Mouse (Mus musculus) neural tube, embryonic 11.5 days (tissue): ENCODE measurements around the gene Hint3. TPM values are rescaled to one million over a fixed set of nuclear protein-coding genes. Genes with fewer than 3 reads are reported as not detected.

Source experiments
- ATAC-seq: fragments of 200-750 bp; cut with Nextera tagmentation; 2 replicates; pipeline ENCODE4 v1.8.0; 2017; ENCODE audit warnings: moderate number of reproducible peaks, mild to moderate bottlenecking, moderate TSS enrichment, moderate library complexity; ENCODE audit not compliant: insufficient read depth, low FRiP score, low TSS enrichment
- DNase-seq: peaks from one replicate; pipeline ENCODE4 v3.0.0-alpha.2; 2015; ENCODE audit warnings: low spot score
- H3K27ac ChIP-seq: fragments of 300-500 bp; sonication (generic); 2 replicates; pipeline ENCODE4 v1.5.1; 2014; ENCODE audit warnings: low read depth, mild to moderate bottlenecking, low read length
- H3K27me3 ChIP-seq: fragments of 300-500 bp; sonication (generic); 2 replicates; pipeline ENCODE4 v1.6.1; 2014; ENCODE audit warnings: mild to moderate bottlenecking, low read length, mixed read lengths; ENCODE audit not compliant: control insufficient read depth, insufficient read depth
- H3K36me3 ChIP-seq: fragments of 300-500 bp; sonication (generic); 2 replicates; pipeline ENCODE4 v1.6.1; 2014; ENCODE audit warnings: mild to moderate bottlenecking, low read length, moderate library complexity, mixed read lengths; ENCODE audit not compliant: control insufficient read depth, insufficient read depth
- H3K4me1 ChIP-seq: fragments of 300-500 bp; sonication (generic); 2 replicates; pipeline ENCODE4 v1.6.1; 2014; ENCODE audit warnings: low read length, mixed read lengths; ENCODE audit not compliant: control insufficient read depth, insufficient read depth
- H3K4me2 ChIP-seq: fragments of 300-500 bp; sonication (generic); 2 replicates; pipeline ENCODE4 v1.6.1; 2014; ENCODE audit warnings: low read depth, mild to moderate bottlenecking, moderate library complexity
- H3K4me3 ChIP-seq: fragments of 300-500 bp; sonication (generic); 2 replicates; pipeline ENCODE4 v1.5.1; 2014; ENCODE audit warnings: low read depth, low read length
- H3K9ac ChIP-seq: fragments of 300-500 bp; sonication (generic); 2 replicates; pipeline ENCODE4 v1.6.1; 2014; ENCODE audit warnings: mild to moderate bottlenecking, low read length
- H3K9me3 ChIP-seq: fragments of 300-500 bp; sonication (generic); 2 replicates; pipeline ENCODE4 v1.6.1; 2016; ENCODE audit warnings: low read length; ENCODE audit not compliant: control insufficient read depth
- WGBS: fragments of 180-500 bp; shearing (Covaris S2); extraction: QIAGEN DNeasy Blood & Tissue Kit; methylation state at CpG from one replicate; pipeline ENCODE4 v1.1.7; 2014; 5-methylcytosine and 5-hydroxymethylcytosine counted together
- polyA plus RNA-seq: library from polyadenylated mRNA; unstranded; fragments of >200 nt; fragmentation: Nextera tagmentation; extraction: Ambion mirVana; gene quantifications from 2 replicates; pipeline ENCODE4 v1.2.1, GENCODE M21; 2014

The Hint3 gene
- polyA plus RNA-seq, 1 experiment from 2014 or later = 17.8 TPM

- no peak overlapping the region for H3K4me3 ChIP-seq
- H3K9ac ChIP-seq = no peak overlapping the region
- H3K4me2 ChIP-seq = no peak overlapping the region
- no peaks in the 10 kb centered on the region for H3K27me3 ChIP-seq
- ATAC-seq (no peak), DNase-seq (no peak)
- H3K27ac ChIP-seq = no peak overlapping the region
- no peaks in the 10 kb centered on the region for H3K4me1 ChIP-seq
- no peaks in the 10 kb centered on the region for H3K9me3 ChIP-seq
- H3K36me3 ChIP-seq = no peaks in the 10 kb centered on the region
Observed at GRCm38 (mm10) chr10:30609614-30610013, 19.8 kb downstream of the Hint3 start.

DNA sequence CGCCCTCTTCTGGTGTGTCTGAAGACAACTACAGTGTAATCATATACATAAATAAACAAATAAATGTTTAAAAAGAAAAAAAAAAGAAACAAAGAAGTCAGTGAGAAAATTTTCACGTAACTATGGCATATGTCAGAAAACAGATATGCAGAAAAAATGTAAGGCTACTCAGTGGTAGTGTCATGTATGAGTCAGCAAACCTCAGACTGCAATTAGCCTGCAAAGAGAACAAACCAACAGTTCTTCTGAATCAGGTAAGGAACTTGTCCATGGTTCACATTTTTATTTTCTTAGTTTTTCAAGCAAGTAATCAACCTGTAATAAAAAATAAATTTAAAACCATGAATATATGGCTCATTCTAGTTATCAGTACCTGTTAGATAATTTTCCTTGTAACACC, 21.3 kb downstream of the Hint3 start:
- no peak for DNase-seq
- Histone ChIP-seq H3K27me3 (no peaks in the 10 kb centered on the region), H3K4me1 (no peaks in the 10 kb centered on the region), H3K4me3 (no peak overlapping the region), H3K9ac (no peak overlapping the region), H3K27ac (no peak overlapping the region), H3K4me2 (no peak overlapping the region), H3K9me3 (no peaks in the 10 kb centered on the region), H3K36me3 (no peaks in the 10 kb centered on the region)
- ATAC-seq = no peak
- 73% methylated on average over 2 of the region's 2 CpGs for WGBS

GRCm38 (mm10) chr10:30600542-30600966, 28.9 kb downstream of the Hint3 start, which contains the start of gene Trmt11:
TSS of gene Trmt11 (minus strand) at chr10:30600749.
- WGBS = under 1% methylated on average over 18 of the region's 28 CpGs
- DNase-seq (peak; percentile 92), ATAC-seq (peak; percentile 97)
- peak within 1 kb of the TSS; percentile 69 for H3K27ac ChIP-seq
- peak within 1 kb of the TSS; percentile 79 for H3K9ac ChIP-seq
- H3K27me3 ChIP-seq = no peaks in the 10 kb centered on the region
- H3K9me3 ChIP-seq = no peaks in the 10 kb centered on the region
- peak within 1 kb of the TSS; percentile 81 for H3K4me3 ChIP-seq
- H3K4me1 ChIP-seq = peaks cover 4% of the 10 kb centered on the region; the same call in 1 of the 2 replicates
- H3K36me3 ChIP-seq = 0 out of 2 replicates have a peak, but pooled peaks cover 2% of the 10 kb centered on the region
- H3K4me2 ChIP-seq = peak within 1 kb of the TSS; percentile 73

DNA sequence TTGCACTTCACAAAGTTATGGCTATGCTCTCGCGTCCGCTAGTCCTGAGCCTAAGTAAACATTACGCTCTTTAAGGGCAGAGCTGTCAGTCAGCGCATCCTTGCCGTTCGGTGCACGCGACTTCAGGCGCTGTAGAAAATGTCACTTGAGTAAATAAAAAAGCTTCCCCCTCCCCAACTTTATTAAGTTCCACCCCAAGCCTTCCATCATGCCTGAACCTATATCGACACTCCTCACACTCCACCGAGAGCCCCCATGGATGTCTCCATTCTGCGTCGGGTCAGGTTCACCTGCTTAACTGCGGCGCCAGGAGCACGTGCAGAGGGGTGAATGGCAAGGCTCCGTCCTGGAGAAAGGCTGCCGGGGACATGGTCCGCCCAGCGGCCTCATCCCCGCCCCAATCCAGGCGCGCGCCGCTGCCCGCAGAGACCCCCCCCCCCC, 29.3 kb downstream of the Hint3 start:
- H3K9ac ChIP-seq = peak overlapping the region; percentile 79
- H3K4me3 ChIP-seq = peak overlapping the region; percentile 81
- no peaks in the 10 kb centered on the region for H3K27me3 ChIP-seq
- peak overlapping the region; percentile 69 for H3K27ac ChIP-seq
- 0 out of 2 replicates have a peak, but pooled peaks cover 2% of the 10 kb centered on the region for H3K36me3 ChIP-seq
- peak overlapping the region; percentile 73 for H3K4me2 ChIP-seq
- H3K9me3 ChIP-seq = no peaks in the 10 kb centered on the region
- under 1% methylated on average over 26 of the region's 27 CpGs for WGBS
- no peak for DNase-seq
- H3K4me1 ChIP-seq = peaks cover 4% of the 10 kb centered on the region; the same call in 1 of the 2 replicates
- ATAC-seq = peak; percentile 78

GRCm38 (mm10) chr10:30587037-30587436, 42.4 kb downstream of the Hint3 start:
- no peaks in the 10 kb centered on the region for H3K4me1 ChIP-seq
- no peaks in the 10 kb centered on the region for H3K27me3 ChIP-seq
- no peak for DNase-seq
- no peak for ATAC-seq
- H3K36me3 ChIP-seq = no peaks in the 10 kb centered on the region
- H3K4me3 ChIP-seq = no peak overlapping the region
- no peak overlapping the region for H3K9ac ChIP-seq
- no peak overlapping the region for H3K4me2 ChIP-seq
- H3K27ac ChIP-seq = no peak overlapping the region
- WGBS = 79% methylated on average over 5 of the region's 5 CpGs
- H3K9me3 ChIP-seq = no peaks in the 10 kb centered on the region

- no peak overlapping the region for H3K9ac ChIP-seq
- no peaks in the 10 kb centered on the region for H3K36me3 ChIP-seq
- no peak overlapping the region for H3K4me3 ChIP-seq
- no peak for ATAC-seq
- H3K4me2 ChIP-seq = no peak overlapping the region
- no peaks in the 10 kb centered on the region for H3K9me3 ChIP-seq
- 95% methylated on average over 1 of the region's 1 CpGs for WGBS
- DNase-seq = no peak
- H3K27ac ChIP-seq = no peak overlapping the region
- no peaks in the 10 kb centered on the region for H3K27me3 ChIP-seq
- no peaks in the 10 kb centered on the region for H3K4me1 ChIP-seq
Observed at GRCm38 (mm10) chr10:30585691-30586090, 43.7 kb downstream of the Hint3 start.

DNA sequence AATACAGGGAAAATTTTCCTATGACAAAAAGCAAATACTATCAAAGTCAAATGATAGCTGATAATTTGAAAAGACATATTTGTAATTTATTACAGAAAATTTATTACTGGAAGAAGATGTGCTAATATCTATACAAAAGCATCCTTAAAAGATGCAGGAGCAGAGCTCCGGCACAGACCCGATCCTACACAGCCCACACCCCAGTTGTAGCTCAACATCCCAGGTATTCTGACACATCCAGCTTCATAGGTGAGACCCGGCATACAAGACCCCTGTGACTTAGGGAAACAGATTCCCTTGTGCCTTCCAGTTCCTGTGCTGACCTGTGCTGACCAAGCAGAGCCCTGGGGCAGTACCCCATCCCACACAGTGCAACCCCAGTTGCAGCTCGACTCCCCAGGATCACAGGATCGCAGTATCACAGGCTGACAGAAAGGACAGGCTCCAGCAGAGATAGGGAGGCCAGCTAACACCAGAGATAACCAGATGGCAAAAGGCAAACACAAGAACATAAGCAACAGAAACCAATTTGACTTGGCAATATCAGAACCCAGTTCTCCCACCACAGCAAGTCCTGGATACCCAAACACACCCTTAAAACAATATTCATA, 51.7 kb downstream of the Hint3 start:
- no peaks in the 10 kb centered on the region for H3K4me1 ChIP-seq
- ATAC-seq (no peak), DNase-seq (no peak)
- no peak overlapping the region for H3K4me3 ChIP-seq
- no peaks in the 10 kb centered on the region for H3K27me3 ChIP-seq
- no peaks in the 10 kb centered on the region for H3K36me3 ChIP-seq
- H3K9me3 ChIP-seq = no peaks in the 10 kb centered on the region
- H3K27ac ChIP-seq = no peak overlapping the region
- H3K9ac ChIP-seq = no peak overlapping the region
- no peak overlapping the region for H3K4me2 ChIP-seq
- 96% methylated on average over 5 of the region's 5 CpGs for WGBS

DNA sequence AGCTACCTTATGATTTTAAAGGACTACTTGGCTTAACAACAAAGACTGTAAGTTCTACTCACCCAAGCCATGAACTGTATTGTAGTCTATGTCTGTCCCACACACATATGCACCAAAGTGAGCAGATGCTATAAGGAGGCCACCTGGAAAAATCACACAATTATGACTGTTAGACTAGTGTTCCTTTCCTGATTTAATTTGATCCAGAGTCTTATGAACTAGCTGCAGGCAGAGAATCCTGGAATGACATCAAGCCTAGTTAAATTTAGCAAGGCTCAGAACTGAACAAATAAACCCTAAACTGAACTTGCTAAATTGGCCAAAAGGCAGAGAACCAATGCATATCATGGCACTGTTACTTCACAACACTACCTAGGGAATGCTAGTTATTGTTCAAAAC, 63.1 kb downstream of the Hint3 start:
- H3K27me3 ChIP-seq = no peaks in the 10 kb centered on the region
- DNase-seq (no peak), ATAC-seq (no peak)
- no peaks in the 10 kb centered on the region for H3K9me3 ChIP-seq
- H3K36me3 ChIP-seq = no peaks in the 10 kb centered on the region; the same call in 1 of the 2 replicates
- no peak overlapping the region for H3K27ac ChIP-seq
- H3K9ac ChIP-seq = no peak overlapping the region
- no peak overlapping the region for H3K4me3 ChIP-seq
- no peaks in the 10 kb centered on the region for H3K4me1 ChIP-seq
- no peak overlapping the region for H3K4me2 ChIP-seq

DNA sequence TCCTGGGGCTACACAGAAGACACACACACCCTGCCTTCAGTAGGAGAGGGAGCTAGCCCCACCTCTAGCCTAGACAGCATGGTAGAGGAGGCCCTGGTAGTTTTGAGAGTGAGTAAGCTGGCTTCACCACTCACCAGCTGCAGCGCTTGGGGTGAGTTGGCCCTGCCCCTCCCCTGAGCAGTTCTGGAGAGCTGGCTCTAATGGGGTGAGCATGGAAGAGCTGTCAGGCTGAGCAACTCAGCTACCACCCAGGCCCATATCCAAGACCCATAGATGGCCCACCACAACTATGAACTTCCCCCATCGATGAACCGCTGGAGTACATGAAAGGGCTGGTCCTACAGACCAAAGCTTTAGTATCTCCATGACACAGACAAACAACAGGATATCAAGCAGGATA, 64.8 kb downstream of the Hint3 start:
- H3K36me3 ChIP-seq = no peaks in the 10 kb centered on the region; the same call in 1 of the 2 replicates
- no peak for ATAC-seq
- H3K4me2 ChIP-seq = no peak overlapping the region
- H3K4me1 ChIP-seq = no peaks in the 10 kb centered on the region
- no peak overlapping the region for H3K9ac ChIP-seq
- WGBS = 91% methylated on average over 3 of the region's 3 CpGs
- H3K27me3 ChIP-seq = no peaks in the 10 kb centered on the region
- no peak for DNase-seq
- H3K9me3 ChIP-seq = no peaks in the 10 kb centered on the region
- H3K27ac ChIP-seq = no peak overlapping the region
- H3K4me3 ChIP-seq = no peak overlapping the region
